Mouse (Mus musculus): ENCODE results near the gene Maml1.

- TF ChIP-seq CTCF (IDR thresholded peaks at IDR 0.05; ENCODE audit: low read depth, low read length) (peak; percentile 38), POLR2A (IDR thresholded peaks at IDR 0.05; ENCODE audit: insufficient read depth, low read length) (no peak)
Observed at GRCm38 (mm10) chr11:50236540-50236936, 55.6 kb downstream of the Maml1 start.

Measured in ES-Bruce4 (cell line).